Mouse (Mus musculus) c-Kit-positive CD71-negative TER-119-negative erythroid progenitor cells, embryonic 14.5 days (primary cell): ENCODE measurements around the gene Lrrc25.
"Not testable (repeated sequence)": the region's sequence is repeated elsewhere in the genome, so short reads cannot be mapped to it uniquely, and the experiment has no call there.

Experiments
- DNase-seq: peaks from one replicate; pipeline ENCODE4 v3.0.0-alpha.2; 2013; ENCODE audit warnings: low read depth

Lrrc25 gene

GRCm38 (mm10) chr8:70615894-70616293, at the start of gene Lrrc25:
TSS of gene Lrrc25 (plus strand) at chr8:70616155.
- DNase-seq: no peak

- no peak for DNase-seq
Observed at GRCm38 (mm10) chr8:70570360-70570759, 45.6 kb upstream of the Lrrc25 start.

DNA sequence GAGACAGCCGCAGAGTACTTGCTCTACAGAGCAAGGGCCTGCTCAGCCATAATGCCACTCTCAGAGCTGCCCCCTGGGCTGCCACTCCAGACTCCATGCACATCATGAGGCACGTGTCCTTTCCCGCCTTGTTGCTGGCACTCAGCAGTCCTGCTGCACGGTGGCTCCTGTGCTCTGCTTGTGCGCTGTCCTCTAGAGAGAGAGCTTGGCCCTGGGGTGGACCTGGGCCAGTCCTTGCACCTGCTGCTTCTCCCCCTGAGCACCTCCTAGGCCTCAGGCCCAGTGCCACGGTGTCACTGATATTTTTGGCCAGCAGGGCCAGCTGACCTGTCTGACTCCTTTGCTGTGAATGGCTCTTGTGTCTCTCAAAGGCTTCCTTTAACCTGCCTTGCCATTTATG, 45.0 kb upstream of the Lrrc25 start:
- DNase-seq: no peak

DNA sequence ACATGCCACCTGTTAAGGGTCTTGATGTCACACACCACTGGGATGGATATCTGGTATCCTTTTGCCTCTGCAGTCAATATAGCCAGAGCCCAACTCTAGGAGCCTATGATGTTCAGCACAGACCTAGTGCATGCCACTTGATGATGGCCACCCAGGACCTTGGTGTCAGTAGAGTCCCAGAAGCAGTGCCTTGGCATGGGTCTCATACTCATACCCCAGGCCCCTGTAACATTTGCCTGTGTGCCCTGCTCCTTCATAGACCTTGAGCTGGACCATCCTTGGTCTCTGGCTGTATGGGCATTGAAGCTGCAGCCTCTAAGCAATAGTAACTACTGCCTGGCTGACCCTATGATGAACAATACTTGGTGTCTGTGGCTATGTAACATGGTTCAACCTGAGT, 41.7 kb upstream of the Lrrc25 start:
- no peak for DNase-seq

GRCm38 (mm10) chr8:70574915-70575314, 41.0 kb upstream of the Lrrc25 start:
- DNase-seq: no peak

DNA sequence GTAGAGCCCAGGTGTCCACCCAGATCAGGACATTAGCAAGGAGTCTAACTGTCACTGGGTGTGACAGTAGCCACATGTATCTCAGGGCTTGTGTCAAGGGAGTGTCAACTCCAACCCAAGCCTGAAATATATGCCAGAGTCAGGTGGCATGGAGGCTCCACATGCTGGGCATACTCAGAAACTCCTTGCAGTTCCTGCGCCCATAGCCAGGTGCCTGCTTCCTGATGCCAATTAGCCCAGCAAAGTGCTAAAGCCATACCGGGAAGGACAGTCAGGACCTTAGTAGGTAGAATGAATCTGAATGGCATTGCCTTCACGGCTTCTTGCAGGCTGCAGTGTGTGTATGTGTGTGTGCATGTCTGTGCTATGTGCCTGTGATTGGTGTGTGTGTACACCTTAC, 38.7 kb upstream of the Lrrc25 start:
- DNase-seq: no peak

DNA sequence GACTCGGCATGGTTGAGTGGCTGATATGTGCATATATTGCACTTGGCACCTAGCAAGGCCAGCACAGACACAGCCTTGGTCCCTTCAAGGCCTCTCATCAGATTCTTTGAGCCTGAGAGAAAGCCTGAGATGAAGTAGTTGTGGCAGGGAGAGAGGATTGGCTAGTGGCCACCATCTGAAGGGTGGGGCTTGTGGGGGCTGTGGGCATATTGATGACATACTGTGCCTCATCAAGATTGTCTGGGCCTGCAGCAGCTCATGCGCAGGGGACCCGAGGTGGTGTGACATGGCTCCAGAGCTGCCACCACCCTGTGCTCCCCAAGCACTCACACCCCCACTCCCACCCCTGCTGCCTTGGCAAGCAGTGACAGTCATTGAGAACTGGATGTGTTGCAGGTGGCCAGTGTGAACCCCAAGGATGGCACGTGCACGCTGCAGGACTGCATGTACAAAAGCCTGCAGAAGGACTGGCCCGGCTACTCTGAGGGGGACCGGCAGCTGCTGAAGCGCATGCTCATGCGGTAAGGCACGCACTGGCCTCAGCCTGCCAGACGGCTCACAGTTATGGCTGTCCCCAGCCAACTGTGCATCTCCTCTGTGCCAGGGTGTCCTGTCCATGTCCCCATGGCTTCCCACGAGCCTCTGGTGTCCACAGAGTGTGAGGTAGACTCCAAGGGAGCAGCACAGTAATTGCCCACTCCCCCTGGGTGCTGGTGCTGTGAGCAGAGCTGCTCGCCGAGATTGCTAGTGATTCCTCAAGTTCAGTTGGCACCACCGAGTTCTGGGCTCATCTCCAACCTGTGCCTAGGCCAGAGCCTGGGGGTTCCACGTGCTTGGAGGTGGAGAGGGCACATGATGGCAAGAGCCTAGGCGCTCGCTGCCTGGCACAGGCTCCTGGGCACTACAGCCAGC, 32.2 kb upstream of the Lrrc25 start:
- no peak for DNase-seq

GRCm38 (mm10) chr8:70584606-70585257, 31.2 kb upstream of the Lrrc25 start:
- DNase-seq: no peak

DNA sequence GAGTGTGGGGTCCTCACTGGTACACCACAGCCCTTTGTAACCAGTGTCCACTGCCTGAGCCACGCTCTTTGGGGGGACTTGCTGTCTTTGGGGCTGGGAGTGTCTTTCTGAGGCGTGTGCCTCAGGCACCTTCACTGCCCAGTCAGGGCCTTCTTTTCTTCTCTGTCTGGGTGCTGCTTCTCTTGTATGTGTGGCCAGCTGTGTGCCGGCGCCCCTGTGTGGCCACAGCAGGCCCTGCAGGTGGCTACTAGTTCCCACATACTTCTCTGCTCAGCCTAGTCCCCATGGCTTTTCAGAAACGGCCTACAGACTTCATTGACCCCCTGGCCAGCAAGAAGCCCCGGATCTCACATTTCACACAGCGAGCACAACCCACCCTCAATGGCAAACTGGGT, 30.7 kb upstream of the Lrrc25 start:
- DNase-seq: no peak

DNA sequence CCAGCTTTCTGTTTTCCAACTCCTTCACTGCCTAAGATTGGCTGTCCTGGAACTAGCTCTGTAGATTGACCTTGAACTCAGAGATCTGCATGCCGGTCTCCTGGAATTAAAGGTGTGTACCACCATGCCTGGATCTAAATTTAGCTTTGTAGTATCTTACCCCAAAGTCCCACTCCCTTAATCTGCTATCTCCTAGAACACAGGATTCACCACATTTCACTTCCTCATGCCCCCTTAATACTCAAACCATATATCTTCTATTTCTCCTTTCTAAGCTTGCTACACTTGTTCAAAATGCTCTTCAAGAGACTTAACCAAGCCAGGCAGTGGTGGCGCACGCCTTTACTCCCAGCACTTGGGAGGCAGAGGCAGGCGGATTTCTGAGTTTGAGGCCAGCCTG, 28.0 kb upstream of the Lrrc25 start:
- not testable (repeated sequence) for DNase-seq

GRCm38 (mm10) chr8:70591569-70591968, 24.4 kb upstream of the Lrrc25 start:
- DNase-seq: no peak

GRCm38 (mm10) chr8:70593173-70593572, 22.8 kb upstream of the Lrrc25 start:
- no peak for DNase-seq

- peak; percentile 95 for DNase-seq
Observed at GRCm38 (mm10) chr8:70593961-70594609, 21.9 kb upstream of the Lrrc25 start, which contains the start of gene Isyna1. TSS of gene Isyna1 (plus strand) at chr8:70594373.

GRCm38 (mm10) chr8:70594621-70595564, 21.1 kb upstream of the Lrrc25 start:
- DNase-seq: no peak

DNA sequence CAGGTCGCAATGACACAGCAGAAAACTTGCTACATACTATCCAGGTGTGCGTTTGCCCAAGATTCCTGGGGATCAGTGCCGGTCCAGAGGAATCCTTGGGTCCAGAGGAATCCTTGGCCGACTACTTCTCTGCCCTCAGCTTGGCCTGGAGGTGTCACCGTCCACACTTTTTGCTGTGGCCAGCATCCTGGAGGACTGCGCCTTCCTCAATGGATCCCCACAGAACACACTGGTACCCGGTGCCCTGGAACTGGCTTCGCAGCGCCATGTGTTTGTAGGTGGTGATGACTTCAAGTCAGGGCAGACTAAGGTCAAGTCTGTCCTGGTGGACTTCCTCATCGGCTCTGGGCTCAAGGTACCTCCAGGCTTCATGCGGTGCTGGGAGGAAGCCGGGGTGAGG, 20.1 kb upstream of the Lrrc25 start:
- DNase-seq: no peak

- no peak for DNase-seq
Observed at GRCm38 (mm10) chr8:70596216-70596615, 19.7 kb upstream of the Lrrc25 start.

GRCm38 (mm10) chr8:70596775-70597416, 19.1 kb upstream of the Lrrc25 start:
- DNase-seq: no peak

DNA sequence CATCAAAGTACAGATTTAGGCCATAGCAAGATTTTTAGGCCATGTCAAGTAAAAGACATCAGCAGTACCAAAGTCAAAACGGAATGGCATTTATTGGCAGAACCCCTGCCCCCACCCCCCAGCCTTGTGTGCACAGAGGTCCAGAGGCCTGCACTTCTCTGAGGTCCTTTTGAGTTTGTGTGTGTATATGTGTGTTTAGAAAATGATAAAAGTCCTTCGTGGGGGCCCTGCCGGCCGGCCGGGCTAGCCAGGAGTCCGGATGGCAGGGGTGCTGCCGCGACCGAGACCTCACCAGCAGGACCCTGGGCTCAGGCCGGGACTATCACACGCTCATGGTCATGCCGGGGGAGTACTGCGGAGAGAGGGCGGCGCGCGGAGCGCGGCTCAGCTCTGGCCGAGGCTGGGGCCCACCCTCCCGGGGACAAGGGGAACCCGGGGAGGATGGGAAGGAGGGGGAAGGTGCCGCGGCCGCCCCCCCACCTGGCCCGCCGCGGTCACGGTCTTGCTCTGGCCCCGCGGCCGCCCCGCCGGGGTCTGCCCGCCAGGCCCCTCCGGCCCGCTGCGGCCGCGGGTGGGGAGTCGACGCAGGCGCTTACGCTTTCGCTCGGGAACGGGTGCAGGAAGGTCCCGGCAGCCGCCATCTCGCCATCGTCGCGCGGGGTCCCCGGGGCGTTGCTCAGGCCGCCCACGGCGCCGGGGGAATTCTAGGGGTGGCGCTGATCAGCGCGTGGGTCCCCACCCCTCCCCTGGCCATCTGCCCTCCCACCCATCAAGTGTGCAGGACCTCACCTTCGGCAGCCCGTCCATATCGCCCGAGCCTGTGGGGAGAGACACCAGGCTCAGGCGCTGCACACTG, 18.3 kb upstream of the Lrrc25 start:
- DNase-seq: no peak

GRCm38 (mm10) chr8:70598283-70598682, 17.7 kb upstream of the Lrrc25 start:
- no peak for DNase-seq

DNA sequence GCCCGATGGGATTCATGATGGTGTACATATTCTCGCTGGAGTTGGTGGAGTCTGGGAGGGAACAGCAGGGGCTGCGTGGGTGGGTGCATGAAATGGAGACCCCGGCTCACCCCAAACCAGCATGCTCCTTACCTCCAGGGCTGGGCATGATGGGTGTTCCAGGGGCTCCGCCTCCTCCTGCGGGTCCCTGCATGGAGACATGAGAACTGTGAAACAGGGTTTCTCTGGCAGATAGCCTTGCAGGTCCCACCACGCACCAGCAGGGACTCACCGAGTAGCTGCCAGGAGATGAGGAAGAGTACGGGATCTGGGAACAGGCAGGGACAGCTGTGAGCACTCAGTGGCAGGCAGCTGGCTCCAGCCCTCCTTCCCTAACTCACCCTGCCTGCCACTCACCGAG, 17.2 kb upstream of the Lrrc25 start:
- DNase-seq: no peak
